Mouse (Mus musculus): ENCODE measurements around the gene Lep.

Lep gene

DNA sequence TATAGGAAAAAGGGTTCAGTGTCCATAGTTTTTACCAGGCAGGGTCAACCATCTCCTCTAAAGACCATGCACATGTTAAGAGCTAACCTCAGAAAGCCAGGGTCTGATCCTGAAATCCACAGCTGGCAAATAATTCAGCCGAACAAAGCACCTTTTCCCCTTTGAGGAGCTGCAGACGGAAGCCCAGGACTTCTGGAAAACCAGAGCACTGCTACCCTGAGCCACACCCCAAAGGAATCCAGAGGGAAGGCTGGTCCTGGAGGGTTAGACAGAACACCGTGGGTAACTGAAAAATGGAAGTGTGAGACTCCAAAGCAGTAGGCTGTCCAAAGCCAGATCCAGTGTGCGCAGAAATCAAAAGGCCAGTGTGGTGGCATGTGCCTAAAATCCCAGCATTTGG lies 58.9 kb downstream of the Lep start:
- no peak for DNase-seq (ENCODE audit: low read depth, low spot score)
- Histone ChIP-seq H3K27me3 (ENCODE audit: control insufficient read depth, insufficient read depth, low read length, poor library complexity, severe bottlenecking) (no peaks in the 10 kb centered on the region), H3K36me3 (ENCODE audit: control insufficient read depth, insufficient read depth, low read length, poor library complexity, severe bottlenecking) (no peaks in the 10 kb centered on the region)

DNA sequence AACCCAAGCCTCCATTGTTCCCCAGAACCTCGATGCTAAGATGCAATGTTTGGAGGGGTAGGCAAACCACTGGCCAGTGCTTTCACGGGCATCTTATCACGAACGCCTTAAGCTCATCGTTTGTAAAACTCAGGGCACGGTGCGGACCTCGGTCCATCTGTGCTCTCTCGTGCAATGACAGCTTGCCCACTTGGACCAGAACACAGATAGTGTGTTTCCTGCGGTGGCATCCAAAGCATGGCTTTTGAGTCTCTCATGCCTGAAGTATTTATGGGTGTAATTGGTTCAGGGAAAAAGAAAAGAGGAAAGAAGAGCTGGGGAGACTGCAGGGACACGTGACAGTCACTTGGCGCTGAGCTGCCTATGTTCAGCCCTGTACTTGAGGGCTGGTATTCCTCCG lies 60.0 kb downstream of the Lep start:
- no peak for DNase-seq (ENCODE audit: low read depth, low spot score)
- H3K36me3 ChIP-seq (ENCODE audit: control insufficient read depth, insufficient read depth, low read length, poor library complexity, severe bottlenecking) = no peaks in the 10 kb centered on the region; the same call in 1 of the 2 replicates
- H3K27me3 ChIP-seq (ENCODE audit: control insufficient read depth, insufficient read depth, low read length, poor library complexity, severe bottlenecking) = no peaks in the 10 kb centered on the region

All from splenic B cell, adult 2 months (primary cell).